Mouse (Mus musculus) bone marrow, adult 2 months (tissue): ENCODE measurements around the gene Apoc1.

Experiments used
- CTCF ChIP-seq: fragments of 200-500 bp; IDR thresholded peaks from 2 replicates; pipeline ENCODE4 v1.5.1; 2011; ENCODE audit warnings: low read length, control low read depth; ENCODE audit not compliant: control insufficient read depth, insufficient read depth
- POLR2A ChIP-seq: fragments of 200-500 bp; IDR thresholded peaks from 2 replicates; pipeline ENCODE4 v1.6.1; 2011; ENCODE audit warnings: low read depth, mild to moderate bottlenecking, control low read depth, low read length, borderline replicate concordance; ENCODE audit not compliant: control insufficient read depth

DNA sequence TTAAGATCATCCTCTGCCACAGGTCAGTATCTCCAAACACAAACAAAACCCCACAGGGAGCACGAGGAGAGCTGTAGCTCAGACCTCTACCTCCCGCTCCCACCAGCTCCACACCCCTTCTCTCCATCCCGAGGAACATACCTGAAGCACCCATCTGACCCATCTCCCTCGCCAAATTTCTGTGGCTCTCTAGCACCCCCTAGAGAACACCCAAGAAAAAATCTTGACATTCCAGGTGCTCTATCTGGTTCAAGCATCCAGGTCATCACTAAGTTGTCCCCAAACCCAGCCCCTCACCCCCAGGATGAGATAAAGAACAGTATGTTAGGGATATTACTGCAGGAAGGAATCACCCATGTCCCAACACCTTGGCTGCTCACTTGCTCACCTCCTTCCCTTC is 20.7 kb upstream of the Apoc1 start:
- TF ChIP-seq POLR2A, result no peak
- TF ChIP-seq CTCF, result peak; percentile 49
